Mouse (Mus musculus) G1E (cell line): Measurements from ENCODE around the gene Thsd4.

Experiments used
- CTCF ChIP-seq: IDR thresholded peaks from 2 replicates; pipeline ENCODE4 v1.5.1; 2012; ENCODE audit warnings: low read depth, low read length, inconsistent platforms, mixed read lengths
- GATA1 ChIP-seq: IDR thresholded peaks from 2 replicates; pipeline ENCODE4 v1.6.1; 2012; ENCODE audit warnings: borderline replicate concordance, low read length, inconsistent platforms, mixed read lengths
- GATA2 ChIP-seq: IDR thresholded peaks from 2 replicates; pipeline ENCODE4 v1.6.1; 2012; ENCODE audit warnings: low read depth, low read length, inconsistent platforms, borderline replicate concordance
- POLR2AphosphoS5 ChIP-seq: IDR thresholded peaks from 2 replicates; pipeline ENCODE4 v1.6.1; 2012; ENCODE audit warnings: low read depth, low read length, inconsistent platforms; ENCODE audit not compliant: insufficient replicate concordance
- TAL1 ChIP-seq: conservative IDR thresholded peaks from 2 replicates; pipeline ENCODE4 v1.6.1; 2012; ENCODE audit warnings: low read depth, low read length, inconsistent platforms, mixed read lengths

DNA sequence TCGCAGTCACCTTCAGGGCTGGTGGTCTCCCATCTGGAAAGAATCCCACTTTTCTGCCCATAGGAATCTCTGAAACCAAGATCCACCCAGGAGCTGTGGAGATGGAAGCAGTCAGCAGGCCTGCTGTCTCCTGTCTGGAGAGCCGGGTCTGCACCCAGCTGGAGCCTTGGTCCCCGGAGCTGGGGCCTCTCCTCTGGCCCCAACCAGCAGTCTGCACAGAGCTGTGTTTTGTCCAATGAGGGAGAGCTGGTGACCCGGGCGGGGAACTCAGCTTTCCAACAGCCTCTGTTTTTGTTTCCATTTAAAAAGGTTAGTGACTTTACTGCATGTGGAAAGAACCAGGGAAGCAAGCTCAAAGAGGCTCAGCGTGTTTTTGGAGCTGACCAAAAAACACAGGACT is 11.0 kb downstream of the Thsd4 start:
- TF ChIP-seq GATA1 = no peak
- no peak for TF ChIP-seq CTCF
- TF ChIP-seq TAL1 = no peak
- TF ChIP-seq GATA2 = no peak
- TF ChIP-seq POLR2AphosphoS5 = no peak
